Mouse (Mus musculus) heart, postnatal 4 days (tissue): ENCODE results near the gene Stk24. TPM values are rescaled to one million over a fixed set of nuclear protein-coding genes. Genes with fewer than 3 reads are reported as not detected.
"Not testable (repeated sequence)": the region's sequence is repeated elsewhere in the genome, so short reads cannot be mapped to it uniquely, and the experiment has no call there.

ENCODE experiments used
- DNase-seq: peaks from one replicate; pipeline ENCODE4 v3.0.0; 2021
- total RNA-seq, 2 experiments: library from RNA; stranded (reverse); gene quantifications; 2 replicates each; pipeline ENCODE4 v1.2.3; 2021

Gene Stk24
- total RNA-seq = 10 to 100 TPM; 84.8 to 93.5 TPM

- DNase-seq = no peak
Observed at GRCm38 (mm10) chr14:121379827-121380145, at the start of gene Stk24. Stk24 (minus strand) TSS chr14:121380011.

- DNase-seq = no peak
Observed at GRCm38 (mm10) chr14:121428148-121428547, 48.3 kb upstream of the Stk24 start.

DNA sequence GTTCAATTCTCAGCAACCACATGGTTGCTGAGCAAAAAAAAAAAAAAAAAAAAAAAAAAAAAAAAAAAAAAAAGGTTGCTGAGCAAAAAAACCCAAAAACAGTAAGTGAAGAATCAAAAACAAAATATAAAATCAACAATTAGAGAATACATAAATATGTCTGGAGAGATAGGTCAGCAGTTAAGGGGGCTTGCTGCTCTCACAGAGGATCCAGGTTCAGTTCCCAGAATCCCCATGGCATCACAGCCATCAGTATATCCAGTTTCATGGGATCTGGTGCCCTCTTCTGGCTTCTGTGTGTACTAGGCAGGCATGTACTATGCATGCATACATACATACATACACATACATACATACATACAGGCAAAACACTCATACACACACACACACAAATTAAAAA, 46.9 kb upstream of the Stk24 start:
- no peak for DNase-seq

- no peak for DNase-seq
Observed at GRCm38 (mm10) chr14:121425004-121425793, 45.4 kb upstream of the Stk24 start.

DNA sequence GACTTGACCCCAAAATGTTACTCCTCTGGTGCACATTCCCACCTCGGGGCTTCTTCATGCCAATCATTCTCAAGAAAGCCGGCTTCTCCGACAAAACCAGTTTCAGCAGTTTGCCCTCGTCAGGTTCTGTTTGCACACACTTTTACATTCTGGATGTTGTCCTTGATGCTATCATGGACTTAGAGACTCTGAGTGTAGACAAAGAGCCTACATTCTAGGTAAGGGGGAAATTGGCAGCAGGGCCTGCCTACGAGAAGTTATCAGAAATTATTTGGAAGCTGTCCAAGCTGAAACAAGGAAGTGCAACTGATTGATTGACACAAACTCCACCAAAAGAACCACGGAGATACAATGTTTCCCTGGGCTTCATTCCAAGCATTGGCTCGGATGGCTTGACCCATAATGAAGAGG, 43.5 kb upstream of the Stk24 start:
- DNase-seq = peak; percentile 28

DNA sequence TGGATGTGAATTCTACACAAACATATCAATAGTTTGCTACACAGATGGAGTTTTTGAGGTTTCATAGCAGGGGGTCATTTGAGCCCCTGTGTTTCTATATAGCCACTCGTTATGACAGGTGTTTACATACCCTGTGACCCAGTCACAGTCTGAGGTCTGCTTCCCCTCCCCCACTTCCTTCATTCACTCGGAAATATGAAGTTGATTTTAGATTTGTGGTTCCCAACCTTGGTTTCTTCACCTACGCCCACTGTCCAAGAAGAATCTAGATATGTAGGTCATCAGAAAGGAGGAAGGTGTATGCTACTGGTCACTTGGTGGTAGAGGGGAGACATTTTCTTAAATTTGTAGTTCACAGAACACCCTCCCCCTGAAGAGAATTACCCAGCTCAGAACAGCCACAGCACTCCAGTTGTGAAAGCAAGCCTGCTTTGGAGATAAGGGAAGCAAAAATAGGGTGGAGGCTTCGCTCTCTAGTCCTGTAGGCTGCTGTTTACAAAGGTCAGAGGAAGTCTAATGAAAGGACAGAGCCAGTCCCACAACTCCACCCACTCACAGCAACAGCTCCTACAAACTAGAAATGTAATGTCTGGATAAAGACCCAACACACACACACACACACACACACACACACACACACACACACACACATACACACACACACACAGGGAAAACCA, 43.0 kb upstream of the Stk24 start:
- peak; percentile 45 for DNase-seq

DNA sequence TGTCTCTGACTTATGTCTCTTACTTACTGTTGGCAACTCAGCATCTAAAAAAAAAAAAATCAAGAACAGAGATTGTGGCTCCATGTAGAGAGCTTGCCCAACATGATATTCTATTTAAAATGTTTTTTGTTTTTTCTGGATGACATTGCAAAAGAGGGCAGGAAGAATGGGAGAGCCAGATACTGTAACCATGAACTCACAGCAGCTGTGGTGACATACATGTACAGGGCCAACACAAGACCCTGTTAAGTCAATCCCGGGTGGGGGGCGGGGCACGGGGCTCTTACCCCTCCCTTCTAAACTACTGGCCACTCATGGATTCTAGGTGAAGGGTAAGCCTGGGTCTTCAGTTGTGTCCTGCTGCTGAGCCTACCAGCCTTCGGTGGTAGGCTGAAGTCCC, 42.2 kb upstream of the Stk24 start:
- no peak for DNase-seq

GRCm38 (mm10) chr14:121417594-121417993, 37.8 kb upstream of the Stk24 start:
- peak; percentile 51 for DNase-seq

- no peak for DNase-seq
Observed at GRCm38 (mm10) chr14:121416626-121417319, 37.0 kb upstream of the Stk24 start.

DNA sequence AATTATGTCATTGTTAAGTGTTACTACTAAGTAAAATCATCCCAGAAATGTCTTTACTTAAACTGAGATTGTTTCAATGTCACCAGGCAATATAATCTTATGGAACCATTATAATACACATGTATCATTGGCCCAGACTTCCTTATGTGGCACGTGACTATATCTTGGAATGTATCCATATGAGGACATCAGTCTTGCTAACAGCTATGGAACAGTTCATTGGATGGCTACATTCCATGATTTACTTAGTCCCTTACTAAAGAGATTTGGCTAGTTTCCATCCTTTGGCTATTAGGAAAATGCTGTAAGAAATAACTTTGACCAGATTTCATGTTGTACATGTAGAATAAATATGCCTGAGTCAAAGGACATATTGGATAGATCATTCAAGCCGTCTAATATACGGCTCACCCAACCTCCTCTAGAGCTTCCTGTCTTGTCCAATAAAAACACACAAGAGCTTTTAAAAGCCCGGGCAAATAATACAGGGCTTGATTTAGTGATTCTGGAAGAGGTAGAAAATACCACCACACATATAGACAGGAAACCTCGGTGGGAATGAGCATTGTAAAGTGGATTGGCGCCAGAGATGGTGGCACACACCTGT, 34.9 kb upstream of the Stk24 start:
- DNase-seq = no peak

- not testable (repeated sequence) for DNase-seq
Observed at GRCm38 (mm10) chr14:121413726-121414125, 33.9 kb upstream of the Stk24 start.

DNA sequence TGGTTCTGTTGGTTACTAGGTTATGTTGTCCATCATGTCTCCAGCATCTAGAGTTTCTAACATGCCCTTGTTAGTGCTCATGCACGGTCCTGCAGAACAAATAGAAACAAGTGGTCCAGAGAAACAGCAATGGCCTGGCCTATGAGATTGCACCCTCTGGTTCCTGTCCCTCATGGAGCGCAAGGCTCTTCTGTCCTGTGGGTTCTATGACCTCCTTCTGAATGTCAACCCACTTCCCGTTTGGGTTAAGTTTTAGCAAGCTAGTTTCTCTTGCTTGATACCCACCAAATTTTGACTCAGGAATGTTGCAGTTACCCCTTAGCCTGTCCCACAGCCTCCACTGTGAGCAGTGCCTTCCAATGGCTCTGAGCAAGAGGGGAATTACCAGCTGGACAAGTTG, 29.1 kb upstream of the Stk24 start:
- no peak for DNase-seq

DNA sequence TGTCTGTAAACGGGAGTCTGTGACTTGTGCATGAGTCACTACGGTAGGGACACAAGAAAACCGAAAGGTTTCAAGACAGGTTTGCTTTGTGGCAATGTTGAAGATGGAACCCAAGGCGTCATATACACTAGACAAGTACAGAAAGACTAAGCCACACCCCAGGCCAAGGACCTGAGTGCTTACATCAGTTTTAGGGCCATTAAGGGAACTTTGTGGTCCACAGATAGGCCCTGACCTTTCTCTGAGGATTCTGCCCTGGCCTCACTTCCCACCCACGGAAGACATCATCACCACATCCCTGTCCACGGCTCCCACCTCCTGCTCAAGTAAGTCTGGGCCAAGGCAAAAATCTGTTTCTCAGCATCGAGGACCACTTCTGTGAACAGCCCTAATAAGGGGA, 27.1 kb upstream of the Stk24 start:
- DNase-seq = no peak

DNA sequence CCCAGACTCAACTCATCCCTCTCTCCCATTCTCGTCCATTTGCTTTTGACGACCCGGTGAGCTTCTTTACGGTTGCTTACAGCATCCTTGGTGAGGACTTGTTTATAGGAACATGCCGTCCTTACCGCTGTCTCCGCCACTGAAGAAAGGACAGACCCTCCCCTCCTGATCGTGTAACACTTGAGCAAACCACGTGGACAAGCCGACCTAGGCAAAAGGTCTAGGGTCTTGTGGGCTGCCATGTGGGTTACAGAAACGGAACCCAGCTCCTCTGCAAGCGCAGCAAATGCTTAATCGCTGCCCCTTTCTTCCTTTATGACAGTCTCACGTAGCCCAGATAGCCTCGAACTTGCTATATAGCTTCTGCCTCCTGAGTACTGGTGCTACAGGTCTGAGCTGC, 25.7 kb upstream of the Stk24 start:
- no peak for DNase-seq

DNA sequence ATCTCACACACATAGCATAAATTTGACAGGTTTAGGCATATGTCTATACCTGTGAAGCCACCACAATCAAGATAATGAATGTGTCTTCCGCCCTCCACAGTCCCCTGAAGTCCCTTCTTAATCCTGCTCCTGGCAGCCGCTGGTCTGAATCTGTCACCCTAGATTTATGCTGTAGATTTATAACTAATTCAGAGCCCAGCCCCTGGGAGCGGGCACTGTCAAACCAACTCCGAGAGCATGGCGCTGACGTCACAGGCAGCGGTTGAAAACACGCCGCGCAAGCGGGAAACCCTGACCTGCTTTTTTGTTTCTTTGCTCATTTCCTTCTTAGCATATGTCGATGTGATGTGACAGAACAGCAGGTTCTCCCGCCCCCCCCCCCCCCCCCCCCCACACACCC, 25.3 kb upstream of the Stk24 start:
- DNase-seq = no peak

DNA sequence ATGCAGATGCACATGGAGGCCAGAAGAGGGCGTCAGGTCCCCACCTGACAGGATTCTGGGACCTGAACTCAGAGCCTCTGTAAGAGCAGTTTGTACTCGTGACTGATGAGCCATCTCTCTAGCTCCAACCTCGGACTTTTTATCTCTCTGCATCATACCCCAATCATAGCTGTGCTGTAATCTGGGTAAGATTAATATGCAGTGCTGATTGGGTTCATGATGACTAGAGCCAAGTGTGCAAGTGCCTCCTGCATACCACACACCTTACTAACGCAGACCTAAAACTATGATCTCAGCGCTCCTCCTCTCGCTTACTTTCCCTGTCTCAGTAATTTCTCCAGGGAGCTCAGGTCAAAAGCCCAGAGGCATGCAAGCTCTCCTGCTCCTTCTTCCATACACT, 19.9 kb upstream of the Stk24 start:
- DNase-seq = no peak

DNA sequence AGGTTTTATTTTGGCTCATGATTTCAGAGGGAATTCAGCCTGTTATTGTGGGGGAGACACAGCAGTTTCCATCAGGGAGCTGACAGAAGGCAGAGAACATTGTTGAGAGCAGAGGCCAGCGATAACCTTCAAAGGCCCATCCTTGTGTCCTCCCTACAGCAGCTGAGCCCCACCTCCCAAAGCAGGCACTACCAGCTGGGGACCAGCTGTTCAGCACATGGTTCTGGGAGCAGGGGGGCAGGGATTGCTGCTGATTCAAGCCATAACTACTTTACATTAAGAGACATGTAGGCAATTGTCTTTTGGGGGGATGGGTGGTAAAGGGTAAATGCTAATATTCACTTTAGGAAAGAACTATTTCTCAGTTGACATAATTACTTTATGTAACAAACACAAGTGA, 17.7 kb upstream of the Stk24 start:
- DNase-seq = no peak

DNA sequence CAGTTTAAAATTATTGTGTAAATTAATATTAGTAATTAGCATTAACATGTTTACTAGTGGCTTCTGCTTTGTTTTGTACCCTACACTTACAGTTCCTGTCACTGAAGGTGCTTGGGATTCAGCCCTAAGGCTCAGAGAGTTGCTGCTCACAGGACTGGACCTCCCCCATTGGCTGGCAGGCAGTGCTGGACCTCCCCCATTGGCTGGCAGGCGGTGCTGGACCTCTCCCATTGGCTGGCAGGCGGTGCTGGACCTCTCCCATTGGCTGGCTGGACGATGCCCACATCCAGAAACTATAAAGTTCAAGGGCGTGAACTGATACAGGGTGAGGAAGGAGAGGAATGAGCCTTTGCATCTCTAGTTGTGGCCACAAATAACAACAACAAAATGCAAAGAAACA, 15.3 kb upstream of the Stk24 start:
- no peak for DNase-seq

DNA sequence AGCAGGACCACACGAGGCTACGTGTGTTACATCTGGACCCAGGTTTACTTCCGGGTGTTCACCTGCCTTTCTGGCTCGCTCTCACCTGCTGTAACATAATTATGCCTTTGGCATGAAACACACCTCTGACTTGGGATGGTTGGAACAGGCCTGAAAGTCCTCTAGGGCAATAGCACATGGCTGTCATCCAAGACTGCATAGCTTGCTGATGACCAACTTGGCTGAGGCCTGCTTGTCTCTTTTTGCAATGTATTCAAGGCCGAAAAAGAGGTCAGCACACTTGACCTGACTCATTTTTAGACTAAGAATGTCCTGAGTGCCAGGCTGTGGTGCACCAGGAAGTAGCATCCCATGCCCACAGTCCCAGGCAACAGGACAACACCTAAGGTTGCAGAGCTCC, 12.1 kb upstream of the Stk24 start:
- peak; percentile 69 for DNase-seq

GRCm38 (mm10) chr14:121387760-121388159, 7.9 kb upstream of the Stk24 start:
- no peak for DNase-seq

DNA sequence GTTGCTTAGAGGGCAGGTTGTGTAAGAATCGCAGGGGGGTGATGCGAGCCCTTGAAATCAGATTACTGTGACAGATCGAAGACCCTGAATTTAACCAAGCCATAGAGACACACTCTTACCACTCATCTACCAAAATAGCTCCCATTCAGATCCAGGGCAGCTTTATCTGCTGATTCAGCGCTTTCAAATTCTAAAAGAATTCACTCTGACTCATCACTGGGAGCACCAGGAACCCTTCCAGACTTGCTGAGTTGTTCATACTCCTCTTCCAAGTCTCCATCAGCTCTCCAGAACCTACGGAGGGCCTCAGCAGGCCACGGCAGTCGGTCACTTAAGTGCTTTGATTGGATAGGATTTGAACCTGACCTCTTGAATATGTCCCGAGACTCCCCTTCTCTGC, 5.6 kb upstream of the Stk24 start:
- peak; percentile 15 for DNase-seq

DNA sequence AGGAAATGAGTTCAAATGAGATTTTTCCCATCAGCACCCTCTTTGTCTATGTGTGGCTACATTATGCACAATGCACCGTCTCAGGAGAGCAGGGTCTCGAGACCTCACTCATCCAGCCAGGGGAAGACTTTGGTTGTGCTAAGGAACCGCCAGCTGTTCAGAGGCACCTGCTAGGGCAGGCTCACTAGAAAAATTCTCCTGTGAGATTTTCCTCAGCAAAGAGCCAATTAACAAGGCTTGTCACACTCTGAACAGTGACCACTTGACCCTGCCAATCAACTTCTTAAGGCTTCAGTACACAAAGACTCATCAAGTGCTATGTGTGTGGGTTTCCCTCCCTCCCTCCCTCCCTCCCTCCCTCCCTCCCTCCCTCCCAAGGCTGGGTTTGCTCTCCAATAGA, 4.0 kb upstream of the Stk24 start:
- no peak for DNase-seq

DNA sequence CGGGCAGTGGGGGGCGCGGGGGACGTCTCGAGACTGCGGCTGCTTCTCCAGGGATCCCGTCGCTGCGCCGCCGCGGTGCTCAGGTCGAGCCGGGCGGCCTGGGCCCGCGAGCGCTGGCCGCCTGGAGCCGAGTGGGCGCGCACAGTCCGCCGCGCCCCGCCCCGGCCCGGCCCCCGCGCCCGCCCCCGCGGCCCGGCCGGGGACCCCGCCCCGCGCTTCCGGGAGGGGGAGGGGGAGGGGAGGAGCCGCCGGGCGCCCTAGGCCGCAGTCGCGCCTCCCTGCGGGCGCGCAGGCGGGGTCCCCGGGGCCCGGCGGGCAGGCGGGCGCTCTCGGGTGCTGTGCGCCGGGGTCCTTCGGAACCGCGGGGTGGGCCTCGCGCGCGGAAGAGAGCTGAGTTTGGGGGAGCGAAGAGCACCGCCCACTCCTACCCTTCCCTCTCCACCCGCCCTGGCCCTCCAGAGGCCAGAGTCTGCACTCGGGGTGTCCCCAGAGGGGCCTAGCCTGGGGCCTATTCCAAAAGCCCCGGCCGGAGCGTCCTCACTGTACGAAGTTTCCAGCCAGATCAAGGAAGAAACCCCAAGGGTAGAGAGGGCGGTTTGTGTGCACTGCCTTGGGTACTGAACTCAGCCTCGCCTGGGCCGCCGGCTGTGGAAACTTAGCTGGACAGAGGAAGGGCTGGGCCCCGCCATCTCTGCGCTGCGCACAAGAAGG, 540 bp downstream of the Stk24 start:
- DNase-seq = peak; percentile 88
